Mouse (Mus musculus): ENCODE measurements around the gene Ddx23.

GRCm38 (mm10) chr15:98628589-98629254, 34.0 kb downstream of the Ddx23 start:
- no peak for TF ChIP-seq POLR2A (IDR thresholded peaks at IDR 0.05; ENCODE audit: extremely low read depth, insufficient read depth, low read length)
- TF ChIP-seq CTCF (IDR thresholded peaks at IDR 0.05; ENCODE audit: extremely low read depth, insufficient read depth, low read length): no peak
